Mouse (Mus musculus) cerebellum, postnatal 36 days (tissue): ENCODE data around the gene Zhx3.

Experiments
- DNase-seq, 2 experiments: peaks; one replicate each; pipeline ENCODE4 v3.0.0; 2021 to 2022; ENCODE audit warnings: mixed read lengths in 2 of 2

The Zhx3 gene

GRCm38 (mm10) chr2:160728972-160729371 lies 143.8 kb downstream of the Zhx3 start:
- no peak for DNase-seq

- no peak for DNase-seq
These were observed 146.6 kb downstream of the Zhx3 start for GRCm38 (mm10) chr2:160725877-160726864.

- no peak for DNase-seq
These were observed 148.3 kb downstream of the Zhx3 start for GRCm38 (mm10) chr2:160724536-160724935.

GRCm38 (mm10) chr2:160723613-160724375 lies 149.0 kb downstream of the Zhx3 start:
- DNase-seq: no peak

GRCm38 (mm10) chr2:160722714-160723113 lies 150.1 kb downstream of the Zhx3 start:
- DNase-seq: no peak

GRCm38 (mm10) chr2:160718811-160719210 lies 154.0 kb downstream of the Zhx3 start:
- no peak for DNase-seq

- peak; percentile 50 to 63 for DNase-seq
These were observed 155.5 kb downstream of the Zhx3 start for GRCm38 (mm10) chr2:160717269-160717668.

- no peak for DNase-seq
These were observed 157.3 kb downstream of the Zhx3 start for GRCm38 (mm10) chr2:160715463-160716030.

- DNase-seq: no peak
These were observed 165.1 kb downstream of the Zhx3 start for GRCm38 (mm10) chr2:160707673-160708072.

GRCm38 (mm10) chr2:160702824-160703223 lies 170.0 kb downstream of the Zhx3 start:
- no peak for DNase-seq

GRCm38 (mm10) chr2:160701603-160702002 lies 171.2 kb downstream of the Zhx3 start:
- DNase-seq: no peak

- no peak for DNase-seq
These were observed 172.5 kb downstream of the Zhx3 start for GRCm38 (mm10) chr2:160700271-160700670.
